Mouse (Mus musculus) cerebral cortex, adult 2 months (tissue): Measurements from ENCODE around the gene Creb3.

Experiments
- WGBS: fragments of 180-500 bp; shearing (Covaris S2); methylation state at CpG from one replicate; pipeline ENCODE4 v1.1.7; 2018; 5-methylcytosine and 5-hydroxymethylcytosine counted together

Creb3 gene

GRCm38 (mm10) chr4:43584444-43585416 lies 22.6 kb downstream of the Creb3 start, which contains the start of gene Msmp:
TSS of gene Msmp (minus strand) at chr4:43584494.
- WGBS = 58% methylated on average over 12 of the region's 12 CpGs

GRCm38 (mm10) chr4:43585682-43586081 lies 23.6 kb downstream of the Creb3 start:
- 61% methylated on average over 10 of the region's 10 CpGs for WGBS

- 70% methylated on average over 8 of the region's 8 CpGs for WGBS
Measured at GRCm38 (mm10) chr4:43586411-43586810, 24.3 kb downstream of the Creb3 start.

GRCm38 (mm10) chr4:43587681-43588080 lies 25.5 kb downstream of the Creb3 start:
- WGBS = 57% methylated on average over 7 of the region's 7 CpGs

- 39% methylated on average over 5 of the region's 5 CpGs for WGBS
Measured at GRCm38 (mm10) chr4:43591543-43591942, 29.4 kb downstream of the Creb3 start.

GRCm38 (mm10) chr4:43591961-43592360 lies 29.8 kb downstream of the Creb3 start:
- WGBS = 78% methylated on average over 3 of the region's 3 CpGs

- WGBS = 58% methylated on average over 3 of the region's 3 CpGs
Measured at GRCm38 (mm10) chr4:43593453-43593852, 31.3 kb downstream of the Creb3 start.

GRCm38 (mm10) chr4:43596597-43596996 lies 34.5 kb downstream of the Creb3 start:
- 89% methylated on average over 2 of the region's 2 CpGs for WGBS

GRCm38 (mm10) chr4:43598200-43598599 lies 36.1 kb downstream of the Creb3 start:
- WGBS = 71% methylated on average over 4 of the region's 4 CpGs

- 93% methylated on average over 7 of the region's 7 CpGs for WGBS
Measured at GRCm38 (mm10) chr4:43598650-43599380, 36.7 kb downstream of the Creb3 start.

GRCm38 (mm10) chr4:43600195-43600934 lies 38.2 kb downstream of the Creb3 start:
- WGBS = 78% methylated on average over 9 of the region's 9 CpGs

GRCm38 (mm10) chr4:43604099-43604498 lies 42.0 kb downstream of the Creb3 start:
- WGBS = 65% methylated on average over 3 of the region's 3 CpGs

- 64% methylated on average over 9 of the region's 9 CpGs for WGBS
Measured at GRCm38 (mm10) chr4:43604751-43605685, 42.9 kb downstream of the Creb3 start.

GRCm38 (mm10) chr4:43612534-43612933 lies 50.4 kb downstream of the Creb3 start:
- 63% methylated on average over 10 of the region's 10 CpGs for WGBS

GRCm38 (mm10) chr4:43613060-43613730 lies 51.1 kb downstream of the Creb3 start:
- 54% methylated on average over 3 of the region's 3 CpGs for WGBS
